Mouse (Mus musculus) forebrain, embryonic 13.5 days (tissue): ENCODE measurements around the gene Fzd9. TPM values are rescaled to one million over a fixed set of nuclear protein-coding genes. Genes with fewer than 3 reads are reported as not detected.
"Not testable (repeated sequence)": the region's sequence is repeated elsewhere in the genome, so short reads cannot be mapped to it uniquely, and the experiment has no call there.

Experiments used
- ATAC-seq: fragments of 200-750 bp; cut with Nextera tagmentation; 2 replicates; pipeline ENCODE4 v1.8.0; 2017
- H3K27ac ChIP-seq: fragments of 300-500 bp; sonication (generic); 2 replicates; pipeline ENCODE4 v1.5.1; 2015; ENCODE audit warnings: inconsistent platforms, mild to moderate bottlenecking, moderate library complexity
- H3K27me3 ChIP-seq: fragments of 300-500 bp; sonication (generic); 2 replicates; pipeline ENCODE4 v1.6.1; 2015; ENCODE audit warnings: mild to moderate bottlenecking, inconsistent platforms
- H3K36me3 ChIP-seq: fragments of 300-500 bp; sonication (generic); 2 replicates; pipeline ENCODE4 v1.6.1; 2015; ENCODE audit warnings: mild to moderate bottlenecking, inconsistent platforms; ENCODE audit not compliant: poor library complexity, severe bottlenecking
- H3K4me1 ChIP-seq: fragments of 300-500 bp; sonication (generic); 2 replicates; pipeline ENCODE4 v1.6.1; 2015; ENCODE audit warnings: inconsistent platforms
- H3K4me2 ChIP-seq: fragments of 300-500 bp; sonication (generic); 2 replicates; pipeline ENCODE4 v1.6.1; 2015; ENCODE audit warnings: inconsistent platforms, mild to moderate bottlenecking, moderate library complexity
- H3K4me3 ChIP-seq: fragments of 300-500 bp; sonication (generic); 2 replicates; pipeline ENCODE4 v1.5.1; 2015; ENCODE audit warnings: mild to moderate bottlenecking, inconsistent platforms
- H3K9ac ChIP-seq: fragments of 300-500 bp; sonication (generic); 2 replicates; pipeline ENCODE4 v1.6.1; 2015; ENCODE audit warnings: mild to moderate bottlenecking, inconsistent platforms
- H3K9me3 ChIP-seq: fragments of 300-500 bp; sonication (generic); replicated peaks from 2 replicates; pipeline ENCODE4 v1.6.1; 2016; ENCODE audit warnings: inconsistent platforms
- WGBS: fragments of 180-500 bp; shearing (Covaris S2); methylation state at CpG from one replicate; pipeline ENCODE4 v1.1.7; 2015; 5-methylcytosine and 5-hydroxymethylcytosine counted together
- polyA plus RNA-seq: library from polyadenylated mRNA; unstranded; fragments of >200 nt; fragmentation: Nextera tagmentation; extraction: Ambion mirVana; gene quantifications from 2 replicates; pipeline ENCODE4 v1.2.1, GENCODE M21; 2015

Gene Fzd9
- polyA plus RNA-seq, 1 experiment from 2014 or later = 18.2 TPM

DNA sequence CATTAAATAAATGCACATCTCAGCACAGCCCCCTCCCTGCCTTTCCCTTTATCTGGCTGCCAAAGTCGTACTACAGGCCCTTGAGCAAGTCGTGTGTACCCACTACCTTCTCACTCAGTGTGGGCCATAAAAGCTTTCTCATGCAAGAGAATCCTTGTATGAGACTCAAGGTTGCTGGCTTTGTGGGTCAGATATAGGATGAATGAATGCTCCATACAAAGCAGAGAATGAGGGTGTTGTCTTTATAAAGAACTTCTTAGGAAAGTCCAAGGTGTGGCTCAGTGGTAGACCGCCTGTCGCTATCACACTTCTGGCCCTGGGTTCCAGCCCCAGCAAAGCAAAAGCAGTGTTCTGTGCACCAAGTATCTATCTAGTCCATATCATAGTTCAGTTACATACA lies 4.5 kb downstream of the Fzd9 start:
- peaks cover 56% of the 10 kb centered on the region for H3K4me1 ChIP-seq
- H3K36me3 ChIP-seq = peaks cover 63% of the 10 kb centered on the region
- 0 out of 2 replicates have a peak overlapping the region, but pooled peaks have one; percentile 1 for H3K9ac ChIP-seq
- peaks cover 17% of the 10 kb centered on the region for H3K27me3 ChIP-seq
- WGBS = 45% methylated on average over 4 of the region's 4 CpGs
- H3K4me2 ChIP-seq = peak overlapping the region; percentile 97
- H3K4me3 ChIP-seq = no peak overlapping the region
- H3K27ac ChIP-seq = 0 out of 2 replicates have a peak overlapping the region, but pooled peaks have one; percentile 15
- no peak for ATAC-seq
- H3K9me3 ChIP-seq = no peaks in the 10 kb centered on the region

DNA sequence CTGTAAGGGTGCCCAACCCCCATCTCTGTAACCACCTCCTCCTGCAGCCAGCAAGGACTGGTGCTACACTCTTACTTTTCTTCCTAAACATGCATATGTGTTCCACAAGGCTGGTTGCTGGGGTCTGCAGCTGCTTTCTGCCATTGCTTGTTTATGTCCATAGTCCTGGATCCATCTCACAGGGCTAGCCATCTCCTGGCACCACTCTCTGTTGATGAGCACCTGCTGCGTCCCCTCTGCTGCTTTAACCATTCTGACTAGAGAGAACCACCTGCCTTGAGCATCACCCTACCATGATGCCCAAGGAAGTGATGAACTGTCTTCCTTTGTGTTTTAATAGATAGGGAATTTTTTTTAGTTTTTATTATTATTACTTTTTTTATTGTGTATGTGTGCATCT lies 7.9 kb downstream of the Fzd9 start:
- WGBS = 100% methylated on average over 1 of the region's 1 CpGs
- Histone ChIP-seq H3K9ac (no peak overlapping the region), H3K27ac (no peak overlapping the region), H3K9me3 (no peaks in the 10 kb centered on the region), H3K4me3 (no peak overlapping the region), H3K36me3 (peaks cover 91% of the 10 kb centered on the region), H3K4me1 (peaks cover 25% of the 10 kb centered on the region; the same call in 1 of the 2 replicates), H3K27me3 (no peaks in the 10 kb centered on the region), H3K4me2 (no peak overlapping the region)
- ATAC-seq = no peak

DNA sequence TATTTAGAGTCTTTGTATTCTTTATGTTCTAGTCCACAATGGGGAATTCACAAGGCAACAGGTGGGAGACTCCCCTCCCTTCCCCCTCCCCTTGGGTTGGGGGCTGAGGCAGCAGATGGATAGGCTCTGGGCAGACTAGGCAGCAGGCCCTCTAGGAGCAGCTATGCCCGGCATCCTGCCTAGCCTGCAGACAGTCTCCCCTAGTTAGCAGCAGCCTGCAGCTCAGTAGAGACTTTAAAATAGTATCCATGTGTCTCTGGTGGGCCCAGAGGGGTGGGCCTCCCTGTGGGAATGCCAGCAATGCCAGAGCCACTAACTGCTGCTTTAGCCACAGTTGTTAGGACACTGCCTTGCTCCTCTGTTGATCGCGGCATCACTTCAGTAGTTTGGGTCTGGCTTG lies 8.4 kb downstream of the Fzd9 start:
- 85% methylated on average over 3 of the region's 3 CpGs for WGBS
- no peak overlapping the region for H3K9ac ChIP-seq
- H3K4me1 ChIP-seq = peaks cover 20% of the 10 kb centered on the region; the same call in 1 of the 2 replicates
- no peak overlapping the region for H3K27ac ChIP-seq
- H3K4me3 ChIP-seq = no peak overlapping the region
- ATAC-seq = no peak
- H3K4me2 ChIP-seq = no peak overlapping the region
- no peaks in the 10 kb centered on the region for H3K27me3 ChIP-seq
- peaks cover 97% of the 10 kb centered on the region for H3K36me3 ChIP-seq
- H3K9me3 ChIP-seq = no peaks in the 10 kb centered on the region

GRCm38 (mm10) chr5:135242136-135242535 lies 8.9 kb downstream of the Fzd9 start:
- Histone ChIP-seq H3K9me3 (no peaks in the 10 kb centered on the region), H3K4me2 (no peak overlapping the region), H3K9ac (no peak overlapping the region), H3K36me3 (peaks cover 99% of the 10 kb centered on the region), H3K4me3 (no peak overlapping the region), H3K27ac (no peak overlapping the region), H3K4me1 (peaks cover 15% of the 10 kb centered on the region; the same call in 1 of the 2 replicates), H3K27me3 (no peaks in the 10 kb centered on the region)
- WGBS = 87% methylated on average over 12 of the region's 12 CpGs
- no peak for ATAC-seq

DNA sequence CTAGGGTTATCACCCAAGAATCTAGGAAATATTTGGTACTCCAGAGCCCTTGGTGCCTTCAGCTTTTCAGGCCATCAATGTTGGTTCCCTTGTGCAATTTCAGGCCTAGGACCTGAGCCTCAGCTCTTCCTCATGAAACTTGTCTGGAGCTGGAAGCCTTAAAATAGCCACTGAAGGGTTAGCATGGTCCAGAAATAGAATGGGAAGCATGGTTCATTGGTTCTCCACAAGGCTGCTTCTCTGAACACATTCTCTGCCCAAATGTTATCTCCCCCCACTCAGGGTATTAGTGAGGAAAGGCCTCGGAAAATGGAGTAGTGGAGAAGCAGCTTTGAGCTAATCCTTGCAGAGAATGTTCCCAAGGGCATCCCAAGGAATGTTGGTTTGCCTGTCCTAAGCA lies 9.6 kb downstream of the Fzd9 start:
- H3K36me3 ChIP-seq = peaks cover 98% of the 10 kb centered on the region
- 64% methylated on average over 1 of the region's 1 CpGs for WGBS
- ATAC-seq = no peak

GRCm38 (mm10) chr5:135238832-135239231 lies 12.2 kb downstream of the Fzd9 start:
- H3K4me2 ChIP-seq = no peak overlapping the region
- H3K4me3 ChIP-seq = no peak overlapping the region
- no peak overlapping the region for H3K27ac ChIP-seq
- H3K27me3 ChIP-seq = no peaks in the 10 kb centered on the region
- peaks cover 98% of the 10 kb centered on the region for H3K36me3 ChIP-seq
- no peaks in the 10 kb centered on the region for H3K9me3 ChIP-seq
- no peak overlapping the region for H3K9ac ChIP-seq
- WGBS = 82% methylated on average over 2 of the region's 2 CpGs
- ATAC-seq = no peak
- H3K4me1 ChIP-seq = no peaks in the 10 kb centered on the region

More for the DNA sequence above, 9.6 kb downstream of the Fzd9 start:
- no peaks in the 10 kb centered on the region for H3K9me3 ChIP-seq
- H3K27me3 ChIP-seq = no peaks in the 10 kb centered on the region
- 0 out of 2 replicates have a peak, but pooled peaks cover 9% of the 10 kb centered on the region for H3K4me1 ChIP-seq
- H3K27ac ChIP-seq = no peak overlapping the region
- no peak overlapping the region for H3K4me3 ChIP-seq
- no peak overlapping the region for H3K9ac ChIP-seq
- no peak overlapping the region for H3K4me2 ChIP-seq

- Histone ChIP-seq H3K4me1 (no peaks in the 10 kb centered on the region), H3K9me3 (no peaks in the 10 kb centered on the region), H3K4me3 (no peak overlapping the region), H3K36me3 (peaks cover 99% of the 10 kb centered on the region), H3K27me3 (no peaks in the 10 kb centered on the region), H3K4me2 (no peak overlapping the region), H3K9ac (no peak overlapping the region), H3K27ac (no peak overlapping the region)
- 0 out of 2 replicates have a peak, but pooled peaks have one; percentile 45 for ATAC-seq
- 47% methylated on average over 2 of the region's 2 CpGs for WGBS
Observed at GRCm38 (mm10) chr5:135236571-135236970, 14.5 kb downstream of the Fzd9 start.

GRCm38 (mm10) chr5:135233166-135233920 lies 17.7 kb downstream of the Fzd9 start:
- no peak overlapping the region for H3K4me3 ChIP-seq
- ATAC-seq = no peak
- WGBS = 93% methylated on average over 8 of the region's 8 CpGs
- no peaks in the 10 kb centered on the region for H3K4me1 ChIP-seq
- no peak overlapping the region for H3K27ac ChIP-seq
- H3K4me2 ChIP-seq = no peak overlapping the region
- H3K9ac ChIP-seq = no peak overlapping the region
- H3K27me3 ChIP-seq = no peaks in the 10 kb centered on the region
- H3K36me3 ChIP-seq = peaks cover 95% of the 10 kb centered on the region
- no peaks in the 10 kb centered on the region for H3K9me3 ChIP-seq

DNA sequence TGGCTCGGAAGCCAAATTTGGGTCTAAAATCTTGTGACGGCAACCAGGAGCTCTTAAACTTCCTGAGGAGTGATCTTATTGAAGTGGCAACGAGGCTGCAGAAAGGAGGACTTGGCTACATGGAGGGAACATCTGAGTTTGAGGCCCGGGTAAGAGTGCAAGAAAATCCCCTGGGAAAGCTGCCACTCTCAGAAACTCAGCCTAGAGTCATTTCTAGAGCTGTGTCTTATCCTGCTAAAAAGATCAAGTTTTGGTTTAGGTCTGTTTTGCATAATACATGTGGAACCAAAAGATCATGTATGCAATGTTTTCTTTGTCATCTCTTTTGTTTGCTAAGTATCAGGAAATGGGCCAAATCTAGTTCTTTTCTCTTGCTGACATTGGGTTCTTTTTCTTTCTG lies 20.8 kb downstream of the Fzd9 start:
- H3K27me3 ChIP-seq = no peaks in the 10 kb centered on the region
- no peak overlapping the region for H3K27ac ChIP-seq
- no peak overlapping the region for H3K4me2 ChIP-seq
- no peaks in the 10 kb centered on the region for H3K4me1 ChIP-seq
- no peaks in the 10 kb centered on the region; the same call in 1 of the 2 replicates for H3K9me3 ChIP-seq
- peaks cover 90% of the 10 kb centered on the region for H3K36me3 ChIP-seq
- no peak overlapping the region for H3K9ac ChIP-seq
- no peak for ATAC-seq
- WGBS = 88% methylated on average over 4 of the region's 4 CpGs
- H3K4me3 ChIP-seq = no peak overlapping the region

DNA sequence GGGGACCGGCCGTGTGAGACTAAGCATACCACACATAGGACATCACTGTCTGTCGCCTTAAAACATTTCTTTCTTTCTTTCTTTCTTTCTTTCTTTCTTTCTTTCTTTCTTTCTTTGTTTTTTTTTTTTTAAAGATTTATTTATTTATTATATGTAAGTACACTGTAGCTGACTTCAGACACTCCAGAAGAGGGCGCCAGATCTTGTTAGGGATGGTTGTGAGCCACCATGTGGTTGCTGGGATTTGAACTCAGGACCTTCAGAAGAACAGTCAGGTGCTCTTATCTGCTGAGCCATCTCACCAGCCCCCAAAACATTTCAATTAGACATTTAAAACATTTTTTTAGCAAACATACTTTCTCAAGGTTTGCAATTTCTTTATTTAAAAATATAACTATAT lies 25.2 kb downstream of the Fzd9 start:
- H3K4me3 ChIP-seq, H3K27ac ChIP-seq, ATAC-seq, H3K27me3 ChIP-seq, H3K9ac ChIP-seq, H3K4me1 ChIP-seq, H3K4me2 ChIP-seq, H3K9me3 ChIP-seq: not testable (repeated sequence)
- H3K36me3 ChIP-seq = peaks cover 89% of the 10 kb centered on the region
- 92% methylated on average over 4 of the region's 4 CpGs for WGBS

DNA sequence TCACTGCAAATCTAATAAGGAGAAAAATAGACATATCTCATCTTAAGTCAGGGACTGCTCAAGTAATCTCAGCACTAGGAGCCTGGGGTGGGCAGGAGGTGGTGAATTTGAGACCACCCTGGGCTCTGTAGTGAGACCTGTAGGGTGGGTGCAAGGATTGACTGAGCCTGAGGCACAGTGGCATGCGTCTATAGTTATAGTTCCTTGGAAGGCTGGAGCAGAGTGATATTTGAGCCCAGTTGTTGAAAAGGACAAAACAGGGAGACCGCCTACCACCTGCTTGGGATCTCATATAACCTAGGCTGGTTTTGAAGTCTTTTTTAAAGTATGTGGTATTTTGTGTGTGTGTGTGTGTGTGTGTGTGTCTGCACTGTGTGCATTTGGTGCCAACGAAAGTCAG lies 26.9 kb downstream of the Fzd9 start:
- ATAC-seq = no peak
- Histone ChIP-seq H3K4me3 (no peak overlapping the region), H3K9me3 (no peaks in the 10 kb centered on the region; the same call in 1 of the 2 replicates), H3K27ac (no peak overlapping the region), H3K36me3 (peaks cover 89% of the 10 kb centered on the region), H3K4me2 (no peak overlapping the region), H3K9ac (no peak overlapping the region), H3K27me3 (no peaks in the 10 kb centered on the region), H3K4me1 (no peaks in the 10 kb centered on the region)
- 94% methylated on average over 3 of the region's 3 CpGs for WGBS

DNA sequence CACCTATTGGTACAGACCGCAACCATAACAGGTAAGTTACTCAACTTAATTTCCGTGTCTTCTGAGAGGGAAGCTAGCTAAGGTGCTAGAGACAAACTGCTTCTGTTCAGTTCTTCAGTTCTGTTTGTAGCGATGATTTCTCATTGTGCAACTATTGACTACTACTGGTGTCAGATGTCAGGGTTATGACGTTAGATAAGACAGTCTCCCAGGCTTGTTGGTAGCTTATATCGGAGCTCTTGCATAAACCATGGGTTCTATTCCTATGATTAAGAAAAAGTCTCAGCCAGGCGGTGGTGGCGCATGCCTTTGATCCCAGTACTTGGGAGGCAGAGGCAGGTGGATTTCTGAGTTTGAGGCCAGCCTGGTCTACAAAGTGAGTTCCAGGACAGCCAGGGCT lies 29.0 kb downstream of the Fzd9 start:
- H3K4me2 ChIP-seq = no peak overlapping the region
- no peaks in the 10 kb centered on the region for H3K27me3 ChIP-seq
- no peak overlapping the region for H3K27ac ChIP-seq
- no peaks in the 10 kb centered on the region for H3K4me1 ChIP-seq
- H3K36me3 ChIP-seq = peaks cover 91% of the 10 kb centered on the region
- no peak for ATAC-seq
- H3K9me3 ChIP-seq = no peaks in the 10 kb centered on the region; the same call in 1 of the 2 replicates
- WGBS = 99% methylated on average over 7 of the region's 7 CpGs
- H3K4me3 ChIP-seq = no peak overlapping the region
- no peak overlapping the region for H3K9ac ChIP-seq

GRCm38 (mm10) chr5:135220941-135221340 lies 30.1 kb downstream of the Fzd9 start:
- H3K4me2 ChIP-seq = no peak overlapping the region
- no peaks in the 10 kb centered on the region for H3K27me3 ChIP-seq
- no peaks in the 10 kb centered on the region; the same call in 1 of the 2 replicates for H3K9me3 ChIP-seq
- peaks cover 94% of the 10 kb centered on the region for H3K36me3 ChIP-seq
- no peak overlapping the region for H3K9ac ChIP-seq
- no peaks in the 10 kb centered on the region for H3K4me1 ChIP-seq
- H3K4me3 ChIP-seq = no peak overlapping the region
- no peak for ATAC-seq
- no peak overlapping the region for H3K27ac ChIP-seq
